Mouse (Mus musculus): ENCODE measurements at regions not wholly inside any gene's neighbourhood (a gene's known extent, or its start where the extent isn't known, plus 50 kb on each side); places are given as distances from the start of the nearest gene placed in this dataset.

GRCm38 (mm10) chr5:106321426-106321825 is 136.5 kb downstream of the Barhl2 start:
- in situ Hi-C loops (cut with MboI; ENCODE audit: low sequenced_read_pairs), result no loop called here

DNA sequence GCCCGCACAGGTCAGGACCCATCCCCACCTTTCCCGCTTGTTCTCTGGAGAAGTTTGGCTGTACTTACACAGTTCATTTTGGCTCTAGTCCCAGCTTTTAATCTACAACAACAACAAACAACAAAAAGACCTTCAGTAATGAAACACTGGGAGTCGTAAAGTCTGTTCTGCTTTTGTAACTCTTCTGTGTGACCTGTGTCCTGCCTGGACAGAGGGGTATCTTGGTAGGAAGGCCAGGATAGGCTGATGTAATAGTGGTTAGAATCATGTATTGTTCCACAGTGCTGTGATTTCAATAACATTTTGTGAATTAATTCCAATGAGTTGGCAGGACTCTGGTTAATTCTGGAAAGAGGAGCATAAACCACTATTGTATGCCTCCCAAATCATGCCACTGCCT is 136.9 kb downstream of the Barhl2 start:
- in situ Hi-C loops (cut with MboI; ENCODE audit: low sequenced_read_pairs), result no loop called here

- in situ Hi-C loops (cut with MboI; ENCODE audit: low sequenced_read_pairs), result no loop called here
Measured at GRCm38 (mm10) chr5:106320039-106320438, 137.9 kb downstream of the Barhl2 start.

DNA sequence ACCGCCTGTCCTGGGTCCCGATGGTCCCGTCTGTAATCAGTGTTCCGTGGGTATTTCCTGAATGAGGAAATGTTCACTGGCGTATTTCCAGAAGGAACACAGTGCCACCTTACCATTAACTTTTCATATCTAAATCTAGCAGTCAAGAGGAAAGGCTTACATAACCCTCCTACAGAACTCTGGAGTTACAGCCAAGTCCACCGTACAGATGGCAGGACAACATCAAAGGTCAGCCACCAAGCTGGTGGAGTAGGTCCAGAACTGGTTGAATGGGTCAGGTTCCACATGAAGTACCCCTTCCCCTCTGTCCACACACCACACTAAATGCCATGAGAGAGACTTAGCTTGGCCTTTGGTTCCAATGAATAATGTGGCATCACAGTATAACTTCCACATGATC is 139.7 kb downstream of the Barhl2 start:
- in situ Hi-C loops (cut with MboI; ENCODE audit: low sequenced_read_pairs), result no loop called here

- in situ Hi-C loops (cut with MboI; ENCODE audit: low sequenced_read_pairs), result no loop called here
Measured at GRCm38 (mm10) chr5:106313874-106314273, 144.1 kb downstream of the Barhl2 start.

- in situ Hi-C loops (cut with MboI; ENCODE audit: low sequenced_read_pairs), result no loop called here
Measured at GRCm38 (mm10) chr5:106301372-106301771, 156.6 kb downstream of the Barhl2 start.

DNA sequence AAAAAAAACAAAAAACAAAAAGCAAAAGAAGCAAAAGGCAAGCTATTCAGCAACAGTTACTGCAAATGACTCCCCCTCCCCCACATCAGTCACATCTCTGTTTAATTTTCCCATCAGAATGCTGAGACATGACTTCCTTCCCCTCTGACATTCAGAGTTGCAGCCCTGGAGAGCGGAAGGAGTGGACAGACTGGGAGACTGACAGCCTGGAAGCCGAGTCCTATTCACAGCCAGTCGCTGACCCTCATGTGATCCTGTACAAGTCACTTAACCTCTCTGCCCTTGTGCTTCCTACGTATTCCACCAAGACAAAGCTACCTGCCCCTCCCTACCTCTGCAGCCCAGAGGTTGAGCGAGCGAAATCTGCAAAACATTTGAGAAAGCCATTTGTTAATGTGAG is 161.2 kb downstream of the Barhl2 start:
- in situ Hi-C loops (cut with MboI; ENCODE audit: low sequenced_read_pairs), result no loop called here

GRCm38 (mm10) chr5:106295993-106296392 is 162.0 kb downstream of the Barhl2 start:
- in situ Hi-C loops (cut with MboI; ENCODE audit: low sequenced_read_pairs), result no loop called here

DNA sequence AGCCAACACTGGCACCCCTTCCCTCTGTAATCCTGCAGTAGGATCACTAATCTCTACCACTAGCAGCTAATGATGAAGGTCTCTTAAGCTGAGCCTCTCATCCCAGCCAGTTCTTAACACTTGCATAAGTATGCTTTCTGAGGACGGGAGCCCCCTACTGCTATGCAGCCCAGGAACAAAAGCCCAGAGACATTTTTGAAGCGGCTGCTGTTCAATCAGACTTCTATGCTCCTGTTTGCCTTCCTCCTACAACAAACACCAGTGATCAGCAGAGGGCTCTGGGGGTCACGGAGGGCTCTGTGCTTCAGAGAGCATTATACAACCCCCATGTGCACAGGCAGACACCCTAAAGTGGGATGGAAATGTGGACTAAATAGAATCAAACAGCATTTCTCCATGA is 162.4 kb downstream of the Barhl2 start:
- in situ Hi-C loops (cut with MboI; ENCODE audit: low sequenced_read_pairs), result no loop called here

- in situ Hi-C loops (cut with MboI; ENCODE audit: low sequenced_read_pairs), result no loop called here
Measured at GRCm38 (mm10) chr5:106292387-106293229, 165.4 kb downstream of the Barhl2 start.

DNA sequence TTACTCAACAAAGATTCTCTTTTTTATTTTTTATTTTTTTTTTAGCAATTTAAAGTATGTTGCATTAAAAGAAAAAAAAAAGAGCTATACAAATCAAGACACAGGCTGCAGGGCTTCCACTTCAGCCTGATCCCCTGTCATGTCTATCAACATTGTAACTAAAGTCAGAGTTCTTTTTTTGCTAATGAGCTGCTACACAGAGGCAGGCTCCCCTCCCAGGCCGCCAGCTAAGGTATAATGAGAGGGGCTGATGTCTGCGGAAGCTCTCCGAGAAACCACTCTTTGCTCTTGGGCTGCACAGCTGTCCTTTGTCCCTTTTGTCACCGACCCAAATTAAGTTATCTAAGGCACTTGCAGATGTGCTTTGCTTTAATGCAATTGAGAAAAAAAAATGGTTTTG is 172.8 kb downstream of the Barhl2 start:
- in situ Hi-C loops (cut with MboI; ENCODE audit: low sequenced_read_pairs), result no loop called here

- in situ Hi-C loops (cut with MboI; ENCODE audit: low sequenced_read_pairs), result no loop called here
Measured at GRCm38 (mm10) chr5:106284731-106285130, 173.2 kb downstream of the Barhl2 start.

GRCm38 (mm10) chr5:106282646-106283045 is 175.3 kb downstream of the Barhl2 start:
- in situ Hi-C loops (cut with MboI; ENCODE audit: low sequenced_read_pairs), result no loop called here

GRCm38 (mm10) chr5:106277786-106278185 is 180.2 kb downstream of the Barhl2 start:
- in situ Hi-C loops (cut with MboI; ENCODE audit: low sequenced_read_pairs), result no loop called here

DNA sequence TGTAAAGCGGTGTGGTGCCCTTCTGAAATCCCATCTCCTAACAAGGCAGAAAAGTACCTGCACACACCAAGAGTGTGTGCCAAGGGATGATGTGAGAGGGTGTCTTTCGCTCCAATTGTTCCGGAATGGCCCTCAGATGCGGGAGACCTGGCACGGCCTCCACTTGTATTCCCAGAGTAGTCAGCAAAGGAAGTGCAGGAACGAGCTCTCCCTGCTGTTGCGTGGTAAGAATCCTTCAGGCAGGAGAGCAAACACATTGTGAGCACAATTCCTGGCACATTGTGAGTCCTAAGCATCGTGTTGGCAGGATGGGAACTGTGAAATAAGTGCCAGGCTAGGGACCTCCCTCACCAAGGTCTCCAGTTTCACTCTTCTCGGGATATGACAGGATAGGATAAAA is 180.7 kb downstream of the Barhl2 start:
- in situ Hi-C loops (cut with MboI; ENCODE audit: low sequenced_read_pairs), result no loop called here

- in situ Hi-C loops (cut with MboI; ENCODE audit: low sequenced_read_pairs), result no loop called here
Measured at GRCm38 (mm10) chr5:106276186-106276585, 181.8 kb downstream of the Barhl2 start.

DNA sequence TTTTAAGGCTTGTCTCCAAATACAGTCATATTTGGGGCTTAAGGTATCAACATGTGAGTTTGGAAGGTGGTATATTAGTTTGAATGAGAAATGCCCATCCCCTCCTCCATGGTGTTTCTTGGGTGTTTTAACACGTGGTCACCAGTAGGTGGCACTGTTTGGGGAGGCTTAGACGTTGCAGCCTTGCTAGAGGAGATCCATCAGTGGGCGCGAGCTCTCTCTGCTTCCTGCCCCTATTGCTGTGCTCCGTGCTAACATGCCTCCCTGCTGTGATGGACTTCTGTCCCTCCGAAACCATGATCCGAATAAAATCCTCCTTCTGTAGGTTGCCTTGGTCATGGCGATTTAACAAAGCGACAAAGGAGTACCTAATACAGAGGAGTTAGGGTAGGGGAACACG is 183.3 kb downstream of the Barhl2 start:
- in situ Hi-C loops (cut with MboI; ENCODE audit: low sequenced_read_pairs), result no loop called here

GRCm38 (mm10) chr5:106264536-106264935 is 193.4 kb downstream of the Barhl2 start:
- in situ Hi-C loops (cut with MboI; ENCODE audit: low sequenced_read_pairs), result no loop called here

GRCm38 (mm10) chr5:106257179-106257578 is 200.8 kb downstream of the Barhl2 start:
- in situ Hi-C loops (cut with MboI; ENCODE audit: low sequenced_read_pairs), result no loop called here

GRCm38 (mm10) chr5:106229154-106229553 is 228.8 kb downstream of the Barhl2 start:
- in situ Hi-C loops (cut with MboI; ENCODE audit: low sequenced_read_pairs), result no loop called here

DNA sequence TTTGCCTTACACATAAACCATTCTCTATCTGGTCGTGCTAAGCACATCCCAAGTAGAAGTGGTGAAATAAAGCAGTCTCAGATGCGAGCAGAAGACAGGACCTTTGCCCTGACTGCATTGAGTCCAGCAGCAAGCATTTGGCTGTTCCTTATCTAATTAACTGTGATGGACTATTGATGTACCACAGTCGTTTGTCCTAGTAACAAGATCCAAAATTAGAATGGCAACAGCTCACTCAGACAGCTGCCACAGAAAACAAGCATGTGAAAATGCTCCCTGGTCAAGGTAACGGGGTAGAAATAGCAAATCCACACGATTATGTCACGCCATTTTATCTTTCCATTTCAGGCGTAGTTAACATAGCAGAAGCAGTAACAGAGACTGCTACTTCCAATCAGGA is 233.8 kb downstream of the Barhl2 start:
- in situ Hi-C loops (cut with MboI; ENCODE audit: low sequenced_read_pairs), result no loop called here

DNA sequence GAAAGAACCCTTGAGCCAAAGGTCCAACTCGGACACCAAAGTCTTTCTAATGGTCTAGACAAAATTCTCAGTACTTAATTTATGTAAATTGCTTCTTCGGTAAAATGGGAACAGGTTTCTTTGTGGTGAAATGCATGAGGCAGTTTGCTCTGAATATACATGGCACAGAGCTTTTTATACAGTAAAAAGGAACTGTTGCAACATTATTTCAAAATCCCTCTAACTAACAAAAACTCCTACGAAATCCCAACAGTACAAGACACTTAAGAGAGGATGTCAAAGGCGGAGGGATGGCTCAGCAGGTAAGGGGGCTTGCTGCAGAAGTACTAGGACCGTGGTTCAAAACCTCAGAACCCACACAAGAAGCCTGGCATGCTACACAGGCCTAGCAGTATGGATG is 248.4 kb downstream of the Barhl2 start:
- in situ Hi-C loops (cut with MboI; ENCODE audit: low sequenced_read_pairs), result no loop called here

DNA sequence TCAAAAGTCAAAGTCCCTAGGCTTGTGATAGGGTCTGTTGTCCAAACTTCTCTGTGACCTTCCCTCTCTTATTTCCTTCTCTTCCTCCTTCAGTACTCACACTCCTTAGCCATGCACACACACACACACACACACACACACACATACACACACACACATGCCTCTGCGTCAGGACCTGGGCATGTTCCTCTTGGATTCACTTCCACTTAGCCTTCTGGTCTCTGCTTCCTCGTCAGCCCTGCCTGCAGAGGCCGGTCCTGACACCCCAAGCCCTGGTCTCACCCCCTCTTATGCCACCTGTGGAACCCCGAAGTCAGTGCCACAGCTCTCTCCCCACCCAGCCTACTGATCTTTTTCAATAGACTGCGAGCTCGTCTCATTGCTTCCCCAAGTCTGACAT is 250.3 kb downstream of the Barhl2 start:
- in situ Hi-C loops (cut with MboI; ENCODE audit: low sequenced_read_pairs), result no loop called here

All from CH12F3 (cell line).